Mouse (Mus musculus) forebrain, embryonic 12.5 days (tissue): ENCODE measurements around the gene Ppfibp2. TPM values are rescaled to one million over a fixed set of nuclear protein-coding genes. Genes with fewer than 3 reads are reported as not detected.
A peak's percentile ranks its signal among the peaks of the same experiment; 100 is the strongest.

Source experiments
- ATAC-seq: fragments of 200-750 bp; cut with Nextera tagmentation; 2 replicates; pipeline ENCODE4 v1.8.0; 2017; ENCODE audit warnings: moderate TSS enrichment; ENCODE audit not compliant: low FRiP score
- H3K27ac ChIP-seq: fragments of 300-500 bp; sonication (generic); 2 replicates; pipeline ENCODE4 v1.5.1; 2016; ENCODE audit warnings: mild to moderate bottlenecking
- H3K27me3 ChIP-seq: fragments of 300-500 bp; sonication (generic); 2 replicates; pipeline ENCODE4 v1.6.1; 2016; ENCODE audit warnings: mild to moderate bottlenecking
- H3K36me3 ChIP-seq: fragments of 300-500 bp; sonication (generic); replicated peaks from 2 replicates; pipeline ENCODE4 v1.6.1; 2016; ENCODE audit warnings: mild to moderate bottlenecking
- H3K4me1 ChIP-seq: fragments of 300-500 bp; sonication (generic); 2 replicates; pipeline ENCODE4 v1.6.1; 2016
- H3K4me2 ChIP-seq: fragments of 300-500 bp; sonication (generic); 2 replicates; pipeline ENCODE4 v1.6.1; 2016; ENCODE audit warnings: mild to moderate bottlenecking, moderate library complexity
- H3K4me3 ChIP-seq: fragments of 300-500 bp; sonication (generic); replicated peaks from 2 replicates; pipeline ENCODE4 v1.5.1; 2016; ENCODE audit warnings: mild to moderate bottlenecking
- H3K9ac ChIP-seq: fragments of 300-500 bp; sonication (generic); 2 replicates; pipeline ENCODE4 v1.6.1; 2016; ENCODE audit warnings: mild to moderate bottlenecking
- H3K9me3 ChIP-seq: fragments of 300-500 bp; sonication (generic); 2 replicates; pipeline ENCODE4 v1.6.1; 2016
- WGBS: fragments of 180-500 bp; shearing (Covaris S2); methylation state at CpG from one replicate; pipeline ENCODE4 v1.1.7; 2016; 5-methylcytosine and 5-hydroxymethylcytosine counted together
- polyA plus RNA-seq: library from polyadenylated mRNA; unstranded; fragments of >200 nt; fragmentation: Nextera tagmentation; extraction: Ambion mirVana; gene quantifications from 2 replicates; pipeline ENCODE4 v1.2.1, GENCODE M21; 2016

Ppfibp2 gene
- polyA plus RNA-seq, 1 experiment from 2014 or later, result 2.7 TPM

DNA sequence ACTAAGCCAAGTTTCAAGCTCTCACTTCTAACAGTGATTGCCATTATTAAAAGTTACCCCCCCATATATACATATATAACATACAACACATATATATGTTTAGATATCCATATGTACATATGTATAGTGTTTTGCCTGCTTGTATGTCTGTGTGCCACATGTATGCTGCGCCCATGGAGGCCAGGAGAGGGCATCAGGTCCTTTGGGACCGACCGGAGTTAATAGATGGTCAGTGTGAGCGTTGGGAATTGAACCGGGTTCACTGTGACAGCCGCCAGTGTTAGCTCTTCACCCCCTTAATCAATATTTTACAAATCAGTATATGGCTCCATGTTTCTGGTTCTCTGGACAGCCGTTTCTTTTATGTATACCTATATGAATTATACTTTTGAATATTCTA, 55.0 kb downstream of the Ppfibp2 start:
- Histone ChIP-seq H3K4me3 (no peak overlapping the region), H3K27ac (no peak overlapping the region), H3K4me2 (no peak overlapping the region), H3K27me3 (no peaks in the 10 kb centered on the region), H3K9ac (no peak overlapping the region), H3K9me3 (peaks cover 2% of the 10 kb centered on the region; the same call in 1 of the 2 replicates), H3K36me3 (no peaks in the 10 kb centered on the region), H3K4me1 (0 out of 2 replicates have a peak, but pooled peaks cover 4% of the 10 kb centered on the region)
- WGBS, result 86% methylated on average over 7 of the region's 7 CpGs
- ATAC-seq, result no peak

DNA sequence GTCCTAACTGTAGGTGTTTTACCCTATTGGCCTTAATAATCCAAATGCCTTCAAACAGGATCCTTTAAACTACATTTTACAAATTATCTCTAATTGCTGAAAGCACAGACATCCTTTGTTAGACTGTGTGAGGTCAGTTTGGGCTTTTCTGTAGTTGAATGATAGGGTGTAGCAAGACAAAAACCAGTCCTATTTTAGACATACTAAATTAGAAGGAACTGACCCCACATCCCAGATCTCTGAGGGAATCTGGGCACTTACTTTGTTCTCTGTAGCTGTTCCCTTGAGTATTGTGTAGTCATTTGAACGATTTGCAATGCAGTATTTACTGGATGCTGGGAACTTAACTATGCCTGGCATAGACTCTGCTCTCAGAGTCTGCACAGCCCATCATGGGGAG, 56.8 kb downstream of the Ppfibp2 start:
- Histone ChIP-seq H3K4me3 (no peak overlapping the region), H3K9me3 (no peaks in the 10 kb centered on the region), H3K9ac (no peak overlapping the region), H3K36me3 (no peaks in the 10 kb centered on the region), H3K27ac (no peak overlapping the region), H3K4me2 (no peak overlapping the region), H3K4me1 (0 out of 2 replicates have a peak, but pooled peaks cover 4% of the 10 kb centered on the region), H3K27me3 (no peaks in the 10 kb centered on the region)
- no peak for ATAC-seq
- WGBS, result 71% methylated on average over 1 of the region's 1 CpGs

DNA sequence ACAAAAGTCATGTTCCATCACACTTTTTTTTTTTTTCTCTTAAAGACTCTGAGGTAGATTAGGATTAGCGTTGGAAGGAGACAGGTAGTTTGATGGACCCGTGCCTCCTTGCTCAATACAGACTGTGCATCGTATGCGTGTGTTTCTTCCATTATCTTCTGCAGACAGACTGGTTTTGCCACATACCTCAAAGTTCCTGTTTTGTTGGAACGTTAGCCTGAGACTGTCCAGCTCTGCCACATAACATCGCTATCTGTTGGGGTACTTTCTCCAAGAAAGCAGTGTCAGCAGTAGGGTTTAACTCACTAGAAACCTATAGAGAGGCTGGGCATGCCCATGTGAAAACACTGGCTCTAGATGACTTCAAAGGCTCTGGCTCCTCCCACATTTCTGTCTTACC, 61.4 kb downstream of the Ppfibp2 start:
- H3K4me2 ChIP-seq, result no peak overlapping the region
- H3K27ac ChIP-seq, result no peak overlapping the region
- no peaks in the 10 kb centered on the region for H3K9me3 ChIP-seq
- ATAC-seq, result no peak
- peaks cover under 1% of the 10 kb centered on the region; the same call in 1 of the 2 replicates for H3K4me1 ChIP-seq
- 93% methylated on average over 6 of the region's 6 CpGs for WGBS
- H3K9ac ChIP-seq, result no peak overlapping the region
- H3K27me3 ChIP-seq, result no peaks in the 10 kb centered on the region
- no peaks in the 10 kb centered on the region for H3K36me3 ChIP-seq
- no peak overlapping the region for H3K4me3 ChIP-seq

DNA sequence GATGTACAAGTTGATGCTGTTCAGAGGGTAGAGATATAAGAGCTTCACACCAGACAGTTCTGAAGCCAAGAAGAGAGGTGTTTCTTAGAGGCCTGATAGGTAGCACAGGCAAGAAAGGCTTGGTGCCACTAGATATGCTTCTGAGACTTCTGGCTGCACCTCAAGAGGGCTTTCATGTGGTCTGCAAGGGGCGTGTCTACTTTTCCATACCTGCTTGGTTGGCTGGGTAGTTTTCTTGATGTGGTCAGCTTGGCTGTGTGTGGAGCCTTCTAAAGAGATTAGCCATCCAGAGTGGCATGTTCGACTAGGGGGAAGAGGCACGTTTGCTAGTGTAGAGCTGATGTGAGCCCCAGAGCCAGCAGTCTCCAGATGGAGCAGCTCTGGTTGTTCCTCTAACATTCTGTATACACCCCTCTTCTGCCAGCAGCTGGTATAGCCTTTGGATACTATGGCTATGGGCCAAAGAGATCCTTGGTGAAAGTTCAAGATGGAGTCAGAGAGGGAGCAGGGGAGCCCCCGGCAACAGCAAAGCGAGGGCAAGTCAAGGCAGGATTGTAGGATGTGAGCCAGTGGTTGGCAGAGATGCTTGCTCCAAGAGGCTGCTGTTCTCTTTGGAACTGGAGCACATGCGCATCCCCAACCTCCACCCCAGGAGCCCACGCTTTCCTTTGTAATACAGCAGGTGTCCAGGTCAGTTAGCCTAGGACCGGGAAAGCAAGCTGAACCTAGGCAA, 64.3 kb downstream of the Ppfibp2 start:
- Histone ChIP-seq H3K9ac (no peak overlapping the region), H3K4me2 (no peak overlapping the region), H3K9me3 (no peaks in the 10 kb centered on the region), H3K36me3 (no peaks in the 10 kb centered on the region), H3K4me1 (peaks cover 8% of the 10 kb centered on the region), H3K27me3 (0 out of 2 replicates have a peak, but pooled peaks cover 8% of the 10 kb centered on the region), H3K4me3 (no peak overlapping the region), H3K27ac (no peak overlapping the region)
- ATAC-seq, result no peak
- 87% methylated on average over 8 of the region's 8 CpGs for WGBS

DNA sequence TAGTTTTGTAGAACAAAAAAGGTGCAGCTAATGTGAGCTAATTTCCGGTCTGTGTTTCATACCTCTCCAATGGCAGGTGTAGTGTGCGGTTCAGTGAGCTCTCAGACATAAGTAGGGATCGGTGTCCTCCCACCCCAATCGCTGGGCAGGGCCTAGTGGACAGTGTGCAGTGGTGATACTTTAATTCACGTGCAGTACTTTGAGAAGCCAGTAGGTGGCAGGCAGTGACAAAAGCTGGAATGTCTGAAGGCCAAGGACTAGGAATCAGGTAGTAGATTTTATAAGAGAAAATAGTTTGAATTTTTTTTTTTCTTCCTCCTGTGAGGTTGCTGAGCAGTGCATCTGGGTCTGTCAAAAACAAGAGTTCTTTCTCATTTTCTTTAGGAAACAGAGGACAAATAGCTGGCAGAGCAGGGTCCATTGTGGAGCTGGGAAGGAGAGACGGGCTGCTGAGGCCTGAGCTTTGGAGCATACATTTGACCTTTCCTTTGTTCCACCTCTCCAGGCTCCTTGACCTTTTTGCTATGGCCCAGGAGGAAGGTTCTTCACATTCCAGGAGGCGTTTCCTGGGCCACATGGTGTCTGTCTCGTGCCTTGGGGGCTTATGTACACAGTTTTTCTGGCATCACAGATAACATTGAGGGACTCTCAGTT, 66.3 kb downstream of the Ppfibp2 start:
- Histone ChIP-seq H3K9me3 (no peaks in the 10 kb centered on the region), H3K27ac (no peak overlapping the region), H3K4me1 (peaks cover 27% of the 10 kb centered on the region), H3K4me3 (no peak overlapping the region), H3K36me3 (no peaks in the 10 kb centered on the region), H3K27me3 (0 out of 2 replicates have a peak, but pooled peaks cover 13% of the 10 kb centered on the region), H3K9ac (no peak overlapping the region), H3K4me2 (no peak overlapping the region)
- peak; percentile 81 for ATAC-seq
- WGBS, result 16% methylated on average over 8 of the region's 8 CpGs

DNA sequence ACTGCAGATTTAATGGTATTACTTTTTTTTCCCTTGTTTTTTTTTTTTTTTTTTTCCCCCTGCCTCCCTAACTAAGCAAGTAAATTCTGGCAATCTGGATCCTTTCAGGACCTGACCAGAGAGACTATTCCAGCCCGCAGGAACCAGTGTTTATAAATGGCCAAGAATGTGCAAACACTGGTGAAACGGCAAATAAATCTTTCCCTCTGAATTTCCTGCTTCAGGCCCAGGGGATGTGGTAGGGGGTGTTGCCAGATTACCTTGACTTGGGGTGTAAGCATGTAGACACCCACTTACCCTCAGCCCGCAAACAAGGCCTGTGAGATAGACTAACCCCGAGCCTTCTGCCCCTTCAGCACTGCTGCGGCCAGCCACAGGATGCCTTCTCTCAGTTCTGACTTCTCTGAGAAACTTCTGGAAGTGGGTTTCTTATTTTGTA, 66.9 kb downstream of the Ppfibp2 start:
- no peak for ATAC-seq
- Histone ChIP-seq H3K4me2 (no peak overlapping the region), H3K36me3 (no peaks in the 10 kb centered on the region), H3K9ac (no peak overlapping the region), H3K4me3 (no peak overlapping the region), H3K27ac (no peak overlapping the region), H3K27me3 (peaks cover 19% of the 10 kb centered on the region; the same call in 1 of the 2 replicates), H3K9me3 (no peaks in the 10 kb centered on the region), H3K4me1 (peaks cover 32% of the 10 kb centered on the region)
- WGBS, result 75% methylated on average over 5 of the region's 5 CpGs

DNA sequence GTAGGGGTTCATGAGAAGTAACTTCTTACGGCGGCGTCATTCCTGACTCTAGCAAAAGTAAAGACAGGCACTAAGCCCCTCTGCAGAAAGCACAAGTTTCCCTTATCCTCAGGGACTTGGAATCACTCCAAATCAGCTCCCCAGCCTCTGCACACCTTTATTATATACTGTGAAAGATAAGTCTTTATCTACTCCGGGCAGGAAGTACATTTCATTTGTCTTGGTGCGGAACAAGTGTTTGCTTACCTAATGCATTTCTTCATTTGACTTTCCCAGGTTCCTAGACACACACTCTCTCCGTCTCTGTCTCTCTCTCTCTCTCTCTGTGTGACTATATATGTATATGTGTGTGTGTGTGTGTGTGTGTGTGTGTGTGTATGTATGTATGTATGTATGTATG, 68.6 kb downstream of the Ppfibp2 start:
- no peak for ATAC-seq
- no peak overlapping the region for H3K27ac ChIP-seq
- H3K9me3 ChIP-seq, result no peaks in the 10 kb centered on the region
- no peaks in the 10 kb centered on the region for H3K36me3 ChIP-seq
- peaks cover 36% of the 10 kb centered on the region for H3K4me1 ChIP-seq
- peaks cover 34% of the 10 kb centered on the region; the same call in 1 of the 2 replicates for H3K27me3 ChIP-seq
- no peak overlapping the region for H3K4me2 ChIP-seq
- H3K9ac ChIP-seq, result no peak overlapping the region
- H3K4me3 ChIP-seq, result no peak overlapping the region
- WGBS, result 90% methylated on average over 6 of the region's 6 CpGs

DNA sequence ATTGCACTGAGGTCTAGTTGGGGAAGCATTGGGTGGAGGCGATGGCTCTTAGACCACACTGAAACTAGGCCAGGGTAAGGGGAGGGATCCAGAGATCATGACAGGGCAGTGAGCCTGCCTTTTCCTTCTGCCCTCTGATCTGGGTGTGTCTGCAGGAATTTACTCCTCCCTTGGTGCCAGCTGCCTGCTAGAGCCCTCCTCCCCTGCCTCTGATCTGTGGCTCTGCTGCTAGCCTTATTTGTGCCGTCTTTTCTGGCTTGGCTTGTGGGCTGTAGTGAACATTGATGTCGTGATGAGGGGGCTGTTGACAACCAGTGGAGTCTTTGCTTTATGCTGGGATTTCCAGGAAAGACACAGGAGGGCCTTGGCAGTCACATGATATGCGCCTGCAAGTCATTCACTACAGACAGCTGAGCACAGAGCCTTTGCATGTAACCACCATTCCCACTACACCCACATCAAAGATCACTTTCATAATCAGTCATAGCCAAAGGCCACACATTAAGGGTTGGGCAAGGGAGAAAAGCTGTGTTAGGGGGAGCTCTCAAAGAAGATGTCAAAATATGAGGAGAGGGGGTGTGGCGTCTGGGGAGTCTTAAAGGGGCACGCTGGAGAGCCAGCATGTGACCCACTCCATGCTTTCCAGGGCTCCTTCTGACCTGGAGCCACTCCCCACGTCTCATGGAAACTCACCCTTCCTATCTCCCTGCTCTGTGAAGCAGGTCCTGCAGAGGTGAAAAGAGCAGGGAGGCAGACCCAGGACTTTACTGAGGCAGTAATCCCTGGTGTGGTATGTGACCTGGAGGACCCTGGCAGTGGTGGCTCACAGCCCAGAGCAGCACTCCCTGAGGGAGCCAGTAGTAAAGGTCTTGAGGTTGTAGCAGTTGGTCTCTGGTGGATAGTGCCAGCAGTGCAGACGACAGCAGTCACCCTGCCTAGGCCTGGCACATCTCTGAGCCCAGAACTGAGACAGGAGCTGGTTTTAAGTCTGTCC, 69.4 kb downstream of the Ppfibp2 start:
- no peak overlapping the region for H3K4me3 ChIP-seq
- peak; percentile 34; the same call in 1 of the 2 replicates for ATAC-seq
- peaks cover 41% of the 10 kb centered on the region; the same call in 1 of the 2 replicates for H3K27me3 ChIP-seq
- H3K27ac ChIP-seq, result peak overlapping the region; percentile 75; the same call in 1 of the 2 replicates
- no peaks in the 10 kb centered on the region for H3K9me3 ChIP-seq
- 47% methylated on average over 8 of the region's 8 CpGs for WGBS
- peaks cover 36% of the 10 kb centered on the region for H3K4me1 ChIP-seq
- H3K36me3 ChIP-seq, result no peaks in the 10 kb centered on the region
- H3K9ac ChIP-seq, result no peak overlapping the region
- no peak overlapping the region for H3K4me2 ChIP-seq

DNA sequence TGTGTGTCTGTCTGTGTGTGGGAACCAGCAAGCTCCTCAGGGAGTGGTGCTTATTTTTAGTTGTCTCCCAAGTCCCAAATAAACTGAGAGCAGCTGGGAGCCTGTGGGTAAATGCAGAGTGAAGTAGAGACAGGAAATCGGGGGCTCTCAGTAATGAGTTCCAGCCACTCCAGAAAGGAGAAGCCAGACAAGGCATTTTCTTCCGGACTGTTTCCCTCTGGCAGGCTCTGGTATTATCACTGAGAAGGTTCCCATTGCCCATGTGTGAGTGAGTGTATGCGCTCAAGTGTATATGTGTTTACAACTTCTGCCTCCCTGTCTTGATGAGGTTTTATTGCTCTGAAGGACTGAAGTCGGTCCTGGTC, 70.2 kb downstream of the Ppfibp2 start:
- WGBS, result 39% methylated on average over 4 of the region's 4 CpGs
- H3K27me3 ChIP-seq, result peaks cover 41% of the 10 kb centered on the region; the same call in 1 of the 2 replicates
- peak overlapping the region; percentile 21; the same call in 1 of the 2 replicates for H3K9ac ChIP-seq
- no peaks in the 10 kb centered on the region for H3K36me3 ChIP-seq
- ATAC-seq, result peak; percentile 3; the same call in 1 of the 2 replicates
- peak overlapping the region; percentile 75 for H3K27ac ChIP-seq
- H3K4me1 ChIP-seq, result peaks cover 36% of the 10 kb centered on the region
- no peak overlapping the region for H3K4me3 ChIP-seq
- no peaks in the 10 kb centered on the region for H3K9me3 ChIP-seq
- H3K4me2 ChIP-seq, result peak overlapping the region; percentile 48

DNA sequence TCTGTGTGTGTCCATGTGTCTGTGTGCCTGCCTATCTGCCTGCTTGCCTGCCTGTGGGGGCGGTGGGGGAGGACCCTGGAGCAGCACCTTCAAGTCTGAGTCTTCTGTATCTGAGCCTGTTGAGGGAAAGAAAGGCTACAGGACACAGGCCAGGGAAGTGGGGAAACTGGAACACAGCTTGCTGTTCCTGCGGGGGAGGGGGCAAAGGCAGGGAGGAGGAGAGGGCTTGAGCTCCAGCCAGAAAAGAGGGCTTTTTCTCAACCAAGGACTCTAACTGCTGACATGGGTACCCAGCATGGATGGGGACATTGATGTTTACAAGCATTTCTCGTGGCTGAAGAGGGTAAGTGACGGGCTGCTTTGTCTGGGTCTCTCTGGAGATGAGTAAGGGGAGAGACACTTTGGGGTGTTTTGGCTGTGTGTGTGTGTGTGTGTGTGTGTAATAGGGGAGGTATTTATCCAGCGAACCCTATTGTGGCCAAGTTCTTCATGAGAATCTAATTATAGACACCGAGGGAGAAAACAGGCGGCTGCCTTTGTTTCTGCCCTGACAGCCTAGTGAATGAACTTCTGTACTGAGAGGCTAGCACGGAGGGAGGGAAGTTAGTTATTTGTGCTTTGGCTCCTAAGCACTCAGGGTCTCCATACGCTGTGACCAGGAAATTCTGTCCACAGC, 70.7 kb downstream of the Ppfibp2 start:
- peaks cover 41% of the 10 kb centered on the region; the same call in 1 of the 2 replicates for H3K27me3 ChIP-seq
- H3K27ac ChIP-seq, result peak overlapping the region; percentile 75
- no peaks in the 10 kb centered on the region for H3K36me3 ChIP-seq
- WGBS, result 5% methylated on average over 9 of the region's 9 CpGs
- peak overlapping the region; percentile 19 for H3K4me3 ChIP-seq
- H3K4me1 ChIP-seq, result peaks cover 36% of the 10 kb centered on the region
- H3K9me3 ChIP-seq, result no peaks in the 10 kb centered on the region
- peak overlapping the region; percentile 48 for H3K4me2 ChIP-seq
- peak; percentile 52 for ATAC-seq
- H3K9ac ChIP-seq, result peak overlapping the region; percentile 21; the same call in 1 of the 2 replicates

DNA sequence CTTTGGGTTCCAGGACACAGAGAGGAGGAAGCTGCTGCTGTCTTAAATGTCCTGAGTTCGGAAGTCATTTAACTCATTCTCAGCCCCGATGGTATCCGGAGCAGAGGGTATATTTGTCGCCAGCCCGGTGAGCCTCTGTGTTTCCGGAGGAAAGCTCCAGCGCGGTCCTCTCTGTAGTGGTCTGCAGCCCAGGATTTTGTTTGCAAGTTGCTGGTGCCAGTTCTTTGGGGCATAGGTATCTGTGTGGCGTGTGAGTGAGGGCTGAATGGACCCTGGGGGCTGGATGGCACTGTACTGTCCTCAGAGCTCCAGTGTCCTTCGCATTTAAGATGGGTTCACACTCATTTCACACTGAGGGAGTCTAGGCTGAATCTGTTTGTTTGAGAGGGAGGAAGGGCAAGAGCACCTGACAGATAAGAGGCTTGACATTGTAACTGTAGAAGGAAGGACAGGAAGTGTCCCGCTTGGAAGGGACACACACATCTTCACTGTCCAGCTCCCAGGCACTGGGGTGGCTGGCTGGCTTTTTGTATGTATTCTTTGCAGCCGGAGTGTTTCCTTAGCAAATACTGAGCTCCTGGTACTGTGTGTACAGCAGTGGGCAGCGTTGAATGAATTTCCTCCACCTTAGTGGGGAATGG, 71.4 kb downstream of the Ppfibp2 start:
- no peak for ATAC-seq
- H3K9ac ChIP-seq, result peak overlapping the region; percentile 21; the same call in 1 of the 2 replicates
- 42% methylated on average over 13 of the region's 13 CpGs for WGBS
- H3K9me3 ChIP-seq, result no peaks in the 10 kb centered on the region
- H3K4me3 ChIP-seq, result peak overlapping the region; percentile 19
- peaks cover 36% of the 10 kb centered on the region for H3K4me1 ChIP-seq
- peak overlapping the region; percentile 48 for H3K4me2 ChIP-seq
- no peaks in the 10 kb centered on the region for H3K36me3 ChIP-seq
- peaks cover 41% of the 10 kb centered on the region; the same call in 1 of the 2 replicates for H3K27me3 ChIP-seq
- H3K27ac ChIP-seq, result peak overlapping the region; percentile 75; the same call in 1 of the 2 replicates
